Mouse (Mus musculus): ENCODE measurements around the gene Astn2.

Astn2 gene

GRCm38 (mm10) chr4:65423068-65423625 lies 981.3 kb downstream of the Astn2 start:
- no peak for DNase-seq (ENCODE audit: low read depth, low spot score)

- DNase-seq (ENCODE audit: low read depth, low spot score) = no peak
These were observed 983.1 kb downstream of the Astn2 start for GRCm38 (mm10) chr4:65421272-65421671.

- DNase-seq (ENCODE audit: low read depth, low spot score) = no peak
These were observed 983.9 kb downstream of the Astn2 start for GRCm38 (mm10) chr4:65420511-65420931.

DNA sequence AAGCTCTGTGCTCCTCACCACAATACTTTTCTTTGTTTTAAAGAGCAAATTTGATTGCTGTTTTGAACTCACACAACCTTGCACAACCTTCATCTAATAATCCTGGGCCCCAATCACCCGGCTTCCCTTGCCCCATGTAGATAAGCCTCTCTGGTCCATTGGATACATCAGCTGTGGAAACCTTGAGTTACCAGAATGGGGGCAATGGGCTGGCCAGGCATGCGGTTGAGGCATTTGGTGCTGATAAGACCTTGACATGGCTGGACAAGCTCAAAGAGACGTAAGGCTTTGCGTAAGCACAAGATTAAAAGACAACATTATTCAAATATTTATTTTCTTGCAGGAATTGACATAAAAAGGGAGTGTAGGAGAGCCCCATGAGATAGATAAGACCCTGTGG lies 988.9 kb downstream of the Astn2 start:
- DNase-seq (ENCODE audit: low read depth, low spot score) = no peak

DNA sequence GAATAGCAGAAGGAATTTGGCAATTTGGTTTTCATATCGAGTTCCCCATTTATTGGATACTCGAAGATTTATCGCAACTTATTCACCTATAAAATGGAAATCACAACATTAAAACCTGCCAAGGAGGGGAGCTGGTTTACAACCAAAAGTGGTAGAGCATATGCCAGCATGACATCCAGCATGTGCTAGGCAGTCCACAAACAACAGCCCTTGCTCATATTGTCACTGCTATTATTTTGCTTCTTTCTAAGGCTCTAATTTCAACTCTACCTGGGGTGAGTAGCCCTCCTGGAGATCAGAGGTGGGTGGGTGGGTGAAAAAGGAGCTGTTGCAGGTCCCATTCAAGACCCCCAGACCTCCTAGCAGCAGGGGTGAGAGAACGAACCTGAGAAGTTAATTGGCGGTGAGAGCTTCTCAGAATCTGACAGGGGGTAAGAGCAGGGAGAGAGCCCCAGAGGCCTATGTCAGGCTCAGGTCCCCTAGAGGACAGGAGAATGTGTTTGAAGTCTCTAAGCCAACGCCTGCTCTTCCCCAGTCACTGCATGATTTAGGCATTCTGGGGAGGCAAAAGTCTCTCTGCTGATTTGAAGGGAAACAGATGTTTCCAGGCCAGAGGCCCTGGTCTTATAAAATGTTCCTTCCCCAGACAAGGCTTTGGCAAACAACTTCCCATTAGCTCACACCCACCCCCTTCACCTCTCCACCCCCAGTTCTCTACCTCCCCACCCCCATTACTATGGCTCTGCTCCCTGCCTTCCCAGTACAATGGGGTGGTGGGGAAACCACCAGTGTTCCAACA lies 1001.4 kb downstream of the Astn2 start:
- no peak for DNase-seq (ENCODE audit: low read depth, low spot score)

GRCm38 (mm10) chr4:65402286-65402685 lies 1002.1 kb downstream of the Astn2 start:
- DNase-seq (ENCODE audit: low read depth, low spot score) = no peak

DNA sequence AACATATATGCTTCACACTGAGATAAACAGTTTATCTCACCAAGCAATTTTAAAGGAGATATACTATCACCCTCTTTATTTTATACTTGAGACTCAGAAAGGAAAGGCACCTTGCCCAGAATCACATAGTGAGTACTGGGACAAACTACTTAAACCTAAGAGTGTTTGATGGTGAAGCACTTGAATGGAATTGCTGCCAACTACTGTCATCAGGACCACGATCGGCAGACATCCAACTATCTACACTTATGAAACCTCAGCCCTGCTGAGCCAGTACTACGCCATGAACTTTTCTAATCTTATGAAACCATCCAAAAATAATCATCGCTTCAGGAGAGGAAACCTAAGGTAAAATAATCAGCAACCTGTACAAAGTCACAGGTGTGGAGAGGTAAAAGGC lies 1005.0 kb downstream of the Astn2 start:
- no peak for DNase-seq (ENCODE audit: low read depth, low spot score)

GRCm38 (mm10) chr4:65396806-65397205 lies 1007.6 kb downstream of the Astn2 start:
- no peak for DNase-seq (ENCODE audit: low read depth, low spot score)

DNA sequence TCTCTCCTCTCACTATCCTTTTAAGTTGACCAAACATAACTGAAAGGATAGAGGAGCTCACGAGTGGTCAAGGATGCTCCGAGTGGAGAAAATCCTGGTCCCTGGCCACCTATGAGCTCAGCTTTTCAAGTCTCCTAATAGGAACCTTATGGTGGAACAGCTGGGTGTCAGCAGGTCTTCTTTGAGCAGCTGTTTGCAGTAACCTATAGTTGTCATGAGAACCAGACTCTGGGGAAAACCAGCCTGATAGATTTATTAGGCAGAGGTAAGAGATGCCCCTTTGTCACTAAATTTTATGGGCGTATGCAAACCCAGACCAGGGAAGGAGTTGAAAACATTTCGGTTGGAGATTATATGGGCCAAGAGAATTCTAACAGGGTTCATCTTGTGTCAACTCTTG lies 1013.4 kb downstream of the Astn2 start:
- DNase-seq (ENCODE audit: low read depth, low spot score) = no peak

GRCm38 (mm10) chr4:65383070-65383469 lies 1021.3 kb downstream of the Astn2 start:
- no peak for DNase-seq (ENCODE audit: low read depth, low spot score)

DNA sequence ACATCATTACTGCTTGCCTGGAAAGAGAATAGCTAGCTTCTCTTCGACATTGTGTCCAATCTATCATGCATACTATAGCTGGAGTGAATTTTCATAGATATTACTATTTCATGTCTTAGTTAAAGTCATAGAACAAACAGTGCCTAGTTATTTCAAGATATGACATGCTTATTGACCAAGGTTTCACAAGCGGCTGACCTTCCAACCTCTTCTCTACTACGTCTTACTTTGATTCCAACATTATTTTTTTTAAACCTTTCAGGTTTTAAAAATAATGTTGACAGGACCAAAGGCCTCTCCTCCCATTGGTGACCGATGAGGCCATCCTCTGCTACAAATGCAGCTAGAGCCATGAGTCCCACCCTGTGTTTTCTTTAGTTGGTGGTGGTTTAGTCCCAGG lies 1025.0 kb downstream of the Astn2 start:
- DNase-seq (ENCODE audit: low read depth, low spot score) = no peak

GRCm38 (mm10) chr4:65376571-65376970 lies 1027.8 kb downstream of the Astn2 start:
- no peak for DNase-seq (ENCODE audit: low read depth, low spot score)

DNA sequence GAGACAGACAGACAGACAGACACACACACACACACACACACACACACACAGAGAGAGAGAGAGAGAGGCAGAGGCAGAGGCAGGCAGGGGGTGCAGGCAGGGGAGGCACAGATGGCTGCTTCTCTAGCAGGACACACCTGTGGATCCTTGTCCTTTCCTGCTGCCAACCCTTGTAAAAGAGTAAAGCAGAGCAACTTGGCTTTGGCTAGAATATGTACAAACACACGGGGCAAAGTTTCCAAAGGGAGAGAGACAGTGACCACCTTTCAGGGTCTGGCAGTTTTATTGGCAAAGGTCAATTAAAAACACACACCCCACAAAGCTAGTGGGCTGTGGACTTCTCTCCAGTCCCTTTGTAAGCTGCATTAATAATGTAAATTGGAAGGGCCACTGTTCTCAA lies 1030.6 kb downstream of the Astn2 start:
- DNase-seq (ENCODE audit: low read depth, low spot score) = no peak

GRCm38 (mm10) chr4:65372731-65373130 lies 1031.7 kb downstream of the Astn2 start:
- DNase-seq (ENCODE audit: low read depth, low spot score) = no peak

DNA sequence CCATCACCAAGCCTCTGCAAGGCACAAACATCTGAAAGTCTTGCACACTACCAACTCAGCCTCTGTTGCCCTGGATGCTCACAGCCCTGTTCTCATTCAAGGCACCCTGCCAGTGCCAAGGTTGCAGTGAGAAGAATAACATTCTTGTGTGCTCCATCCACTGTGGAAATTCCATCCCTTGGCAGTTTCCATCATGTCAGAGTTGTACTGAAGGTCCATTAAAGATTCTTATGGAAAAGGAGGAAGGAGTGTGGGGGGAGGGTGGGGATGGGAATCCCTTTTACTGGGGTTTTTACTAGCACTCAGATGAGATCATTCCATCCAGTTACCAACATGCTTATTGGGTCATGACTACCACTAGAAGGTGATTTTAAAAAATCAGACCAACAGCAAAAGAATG lies 1037.3 kb downstream of the Astn2 start:
- DNase-seq (ENCODE audit: low read depth, low spot score) = no peak

DNA sequence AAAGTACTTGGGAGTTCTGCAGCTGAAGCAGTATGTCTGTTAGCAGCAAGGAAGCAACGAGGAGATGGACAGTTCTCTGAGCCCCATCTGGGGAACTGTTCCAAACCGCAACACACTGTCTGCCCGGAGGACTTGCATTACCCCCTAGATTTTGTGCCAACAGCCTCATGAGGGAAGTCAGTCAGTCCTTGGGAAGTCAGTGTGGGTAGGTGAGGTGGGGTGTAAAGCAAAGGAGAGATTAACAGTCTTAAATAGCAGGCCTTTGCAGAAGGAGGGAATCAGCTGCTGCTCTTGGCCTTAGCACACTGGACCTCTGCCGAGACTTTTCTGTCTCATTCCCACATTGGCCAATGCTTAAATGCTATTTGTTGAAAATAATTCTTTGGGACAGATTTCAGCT lies 1049.8 kb downstream of the Astn2 start:
- no peak for DNase-seq (ENCODE audit: low read depth, low spot score)

DNA sequence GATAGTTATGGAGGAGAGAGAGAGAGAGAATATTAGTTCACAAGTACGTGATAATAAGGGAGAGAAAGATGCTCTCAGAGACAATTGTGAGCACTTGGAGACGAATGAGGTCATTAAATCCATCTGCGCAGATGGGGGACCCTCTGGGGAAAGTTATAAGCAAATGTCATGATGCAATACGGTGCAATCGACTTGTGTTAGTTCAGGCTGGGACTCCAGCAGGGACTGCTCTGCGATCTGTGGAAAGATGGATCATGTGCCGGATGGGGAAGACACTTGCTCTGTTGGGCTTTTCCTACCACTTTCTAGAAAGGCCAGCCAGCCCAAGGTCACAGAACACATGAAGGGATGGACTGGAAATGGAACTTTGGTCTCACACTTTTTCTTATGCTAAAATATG lies 1053.9 kb downstream of the Astn2 start:
- DNase-seq (ENCODE audit: low read depth, low spot score) = no peak

DNA sequence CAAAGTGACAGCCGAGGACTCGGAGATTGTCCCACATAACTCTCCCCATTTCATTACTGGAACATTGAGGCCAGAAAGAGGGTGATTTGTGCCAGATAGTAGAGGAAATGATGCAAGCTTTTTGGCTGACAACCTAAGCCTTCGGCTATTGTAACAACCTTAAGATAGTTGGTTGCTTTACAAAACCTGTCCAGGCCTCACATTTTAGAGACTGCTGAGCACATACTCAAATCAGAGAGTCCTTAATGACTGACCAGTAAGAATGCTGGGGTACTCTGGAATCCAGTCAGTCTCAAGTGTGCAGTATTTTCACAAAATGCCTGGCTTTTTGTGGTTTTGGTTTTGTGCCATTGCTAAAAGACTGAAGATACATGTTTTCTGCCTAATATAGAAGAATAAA lies 1062.6 kb downstream of the Astn2 start:
- DNase-seq (ENCODE audit: low read depth, low spot score) = no peak

GRCm38 (mm10) chr4:65333718-65334117 lies 1070.7 kb downstream of the Astn2 start:
- no peak for DNase-seq (ENCODE audit: low read depth, low spot score)

All from c-Kit-negative CD71-positive TER-119-positive erythroid progenitor cells, embryonic 14.5 days (primary cell).